Mouse (Mus musculus) CH12.LX (cell line): Measurements from ENCODE around the gene Tmem179b. TPM values are rescaled to one million over a fixed set of nuclear protein-coding genes. Genes with fewer than 3 reads are reported as not detected.
A peak's percentile ranks its signal among the peaks of the same experiment; 100 is the strongest.

Experiments
- DNase-seq: peaks from one replicate; pipeline ENCODE4 v3.0.0-alpha.2; 2013; ENCODE audit errors: extremely low read depth
- H3K27ac ChIP-seq: 2 replicates; pipeline ENCODE4 v1.5.1; 2012; ENCODE audit warnings: low read depth, mild to moderate bottlenecking, control low read depth, moderate library complexity; ENCODE audit not compliant: insufficient read depth
- H3K27me3 ChIP-seq: replicated peaks from 2 replicates; pipeline ENCODE3; 2012; ENCODE audit warnings: inconsistent platforms
- H3K36me3 ChIP-seq, 2 experiments: replicated peaks in 1 of 2; 2 replicates each; pipeline versions ENCODE3 to v1.6.1; 2012; ENCODE audit warnings: inconsistent platforms in 1 of 2, low read length in 1 of 2, mild to moderate bottlenecking in 1 of 2, mixed read lengths in 1 of 2, moderate library complexity in 1 of 2; ENCODE audit not compliant: control insufficient read depth in 1 of 2, insufficient read depth in 1 of 2
- H3K4me1 ChIP-seq, 2 experiments: 2 replicates each; pipeline ENCODE4 v1.6.1; 2012; ENCODE audit warnings: inconsistent platforms in 1 of 2, moderate library complexity in 1 of 2; ENCODE audit not compliant: insufficient read depth in 2 of 2, control insufficient read depth in 1 of 2
- H3K4me2 ChIP-seq: 2 replicates; pipeline ENCODE4 v1.6.1; 2012; ENCODE audit warnings: low read depth, mild to moderate bottlenecking, control low read depth; ENCODE audit not compliant: poor library complexity, insufficient read depth, severe bottlenecking
- H3K4me3 ChIP-seq, 3 experiments: fragments of 150-350 bp in 1 of 3; sonication (generic) in 1 of 3; replicated peaks in 1 of 3; 2 replicates each; pipeline versions ENCODE3 to v1.5.1; 2011 to 2012; ENCODE audit warnings: low read depth in 2 of 3, low read length in 2 of 3, mild to moderate bottlenecking in 2 of 3, moderate library complexity in 2 of 3, control low read depth in 1 of 3, improper control_type of control experiment in 1 of 3, inconsistent platforms in 1 of 3, mixed read lengths in 1 of 3; ENCODE audit not compliant: poor library complexity in 1 of 3
- H3K79me2 ChIP-seq: replicated peaks from 2 replicates; pipeline ENCODE4 v1.6.1; 2012; ENCODE audit warnings: mild to moderate bottlenecking, moderate library complexity; ENCODE audit not compliant: control insufficient read depth, poor library complexity, insufficient read depth, severe bottlenecking; ENCODE audit errors: extremely low read depth
- H3K9ac ChIP-seq: 2 replicates; pipeline ENCODE4 v1.6.1; 2012; ENCODE audit warnings: low read depth, mild to moderate bottlenecking, control low read depth, moderate library complexity; ENCODE audit not compliant: insufficient read depth
- H3K9me3 ChIP-seq: replicated peaks from 2 replicates; pipeline ENCODE3; 2012; ENCODE audit warnings: low read length, inconsistent platforms, mixed read lengths
- CTCF ChIP-seq, 2 experiments: IDR thresholded peaks in 1 of 2; conservative IDR thresholded peaks in 1 of 2; 2 replicates each; pipeline ENCODE4 v1.5.1; 2011 to 2012; ENCODE audit warnings: low read depth in 2 of 2, low read length in 2 of 2, improper control_type of control experiment in 1 of 2, inconsistent platforms in 1 of 2, mild to moderate bottlenecking in 1 of 2, moderate library complexity in 1 of 2
- ELF1 ChIP-seq: IDR thresholded peaks from 2 replicates; pipeline ENCODE4 v1.6.1; 2014; ENCODE audit warnings: low read depth, mild to moderate bottlenecking, inconsistent platforms, low read length, improper control_type of control experiment
- GABPA ChIP-seq: IDR thresholded peaks from 2 replicates; pipeline ENCODE4 v1.6.1; 2012; ENCODE audit warnings: low read depth, low read length, improper control_type of control experiment, inconsistent platforms; ENCODE audit not compliant: insufficient replicate concordance
- IRF4 ChIP-seq: IDR thresholded peaks from 2 replicates; pipeline ENCODE4 v1.6.1; 2014; ENCODE audit warnings: low read depth, mild to moderate bottlenecking, inconsistent platforms, low read length, improper control_type of control experiment
- JUN ChIP-seq: IDR thresholded peaks from 2 replicates; pipeline ENCODE4 v1.6.1; 2011; ENCODE audit warnings: low read depth, mild to moderate bottlenecking, low read length, improper control_type of control experiment, moderate library complexity; ENCODE audit not compliant: insufficient read depth
- JUND ChIP-seq: conservative IDR thresholded peaks from 2 replicates; pipeline ENCODE4 v1.6.1; 2011; ENCODE audit warnings: low read depth, low read length, improper control_type of control experiment
- MAFK ChIP-seq: IDR thresholded peaks from 2 replicates; pipeline ENCODE4 v1.6.1; 2011; ENCODE audit warnings: low read length, improper control_type of control experiment; ENCODE audit not compliant: insufficient replicate concordance
- MAX ChIP-seq: IDR thresholded peaks from 2 replicates; pipeline ENCODE4 v1.6.1; 2011; ENCODE audit warnings: low read length, improper control_type of control experiment
- MEF2A ChIP-seq: IDR thresholded peaks from 2 replicates; pipeline ENCODE4 v1.6.1; 2014; ENCODE audit warnings: low read depth, mild to moderate bottlenecking, inconsistent platforms, low read length, improper control_type of control experiment, borderline replicate concordance
- MXI1 ChIP-seq: IDR thresholded peaks from 2 replicates; pipeline ENCODE4 v1.6.1; 2011; ENCODE audit warnings: mild to moderate bottlenecking, low read depth, low read length, improper control_type of control experiment
- MYC ChIP-seq: IDR thresholded peaks from 2 replicates; pipeline ENCODE4 v1.6.1; 2011; ENCODE audit warnings: low read depth, mild to moderate bottlenecking, improper control_type of control experiment, low read length
- NELFE ChIP-seq: IDR thresholded peaks from 2 replicates; pipeline ENCODE4 v1.6.1; 2011; ENCODE audit warnings: low read depth, low read length, improper control_type of control experiment
- PAX5 ChIP-seq: IDR thresholded peaks from 2 replicates; pipeline ENCODE4 v1.6.1; 2012; ENCODE audit warnings: low read length, inconsistent platforms, mixed read lengths
- POLR2A ChIP-seq: IDR thresholded peaks from 2 replicates; pipeline ENCODE4 v1.6.1; 2011; ENCODE audit warnings: low read depth, mild to moderate bottlenecking, improper control_type of control experiment, low read length
- POLR2AphosphoS2 ChIP-seq: IDR thresholded peaks from 2 replicates; pipeline ENCODE4 v1.6.1; 2011; ENCODE audit warnings: low read depth, low read length, improper control_type of control experiment
- SIN3A ChIP-seq: IDR thresholded peaks from 2 replicates; pipeline ENCODE4 v1.6.1; 2012; ENCODE audit warnings: low read length, improper control_type of control experiment, inconsistent platforms
- TCF12 ChIP-seq: IDR thresholded peaks from 2 replicates; pipeline ENCODE4 v1.6.1; 2014; ENCODE audit warnings: low read depth, mild to moderate bottlenecking, inconsistent platforms, low read length, improper control_type of control experiment
- UBTF ChIP-seq: IDR thresholded peaks from 2 replicates; pipeline ENCODE4 v1.6.1; 2012; ENCODE audit warnings: low read depth, mild to moderate bottlenecking, inconsistent platforms, low read length, improper control_type of control experiment, moderate library complexity
- USF1 ChIP-seq: IDR thresholded peaks from 2 replicates; pipeline ENCODE4 v1.6.1; 2014; ENCODE audit warnings: low read depth, mild to moderate bottlenecking, inconsistent platforms, low read length, improper control_type of control experiment
- USF2 ChIP-seq: conservative IDR thresholded peaks from 2 replicates; pipeline ENCODE4 v1.6.1; 2011; ENCODE audit warnings: low read depth, low read length, improper control_type of control experiment
- ZC3H11A ChIP-seq: IDR thresholded peaks from 2 replicates; pipeline ENCODE4 v1.6.1; 2012; ENCODE audit warnings: low read depth, mild to moderate bottlenecking, inconsistent platforms, low read length, improper control_type of control experiment
- ZKSCAN1 ChIP-seq: IDR thresholded peaks from 2 replicates; pipeline ENCODE4 v1.6.1; 2012; ENCODE audit warnings: low read depth, inconsistent platforms, low read length, improper control_type of control experiment, borderline replicate concordance
- ZMIZ1 ChIP-seq: IDR thresholded peaks from 2 replicates; pipeline ENCODE4 v1.6.1; 2012; ENCODE audit warnings: low read depth, mild to moderate bottlenecking, inconsistent platforms, low read length, improper control_type of control experiment
- ZNF384 ChIP-seq: IDR thresholded peaks from 2 replicates; pipeline ENCODE4 v1.6.1; 2012; ENCODE audit warnings: low read depth, low read length, improper control_type of control experiment, inconsistent platforms
- dilution Hi-C: fragments of 300-500 bp; cut with MboI; formaldehyde crosslinking; loops from 2 replicates; pipeline ENCODE4 v1.14.3; 2020; ENCODE audit warnings: low sequenced_read_pairs; ENCODE audit not compliant: extremely low pct_unique_long_range_greater_than_20kb, extremely low pct_ligation_motif_present
- in situ Hi-C: fragments of 300-500 bp; cut with MboI; formaldehyde crosslinking; loops from 3 replicates; pipeline ENCODE4 v1.14.3; 2019; ENCODE audit warnings: low sequenced_read_pairs, low pct_ligation_motif_present, low pct_unique_long_range_greater_than_20kb, mixed read lengths
- polyA plus RNA-seq: library from polyadenylated mRNA; unstranded; fragments of >175 nt; gene quantifications from 2 replicates; pipeline ENCODE4 v1.2.1, GENCODE M21; 2012; ENCODE audit warnings: low read depth; ENCODE audit not compliant: insufficient read length
- total RNA-seq, 2 experiments: library from RNA; depleted of rRNA; stranded (reverse); fragments of 300-350 nt in 1 of 2; fragments of >200 nt in 1 of 2; gene quantifications; 2 replicates each; pipeline ENCODE4 v1.2.3; 2012 to 2014

Gene Tmem179b
- total and polyA plus RNA-seq, 3 experiments: 54.4 to 105 (median 72.0) TPM

DNA sequence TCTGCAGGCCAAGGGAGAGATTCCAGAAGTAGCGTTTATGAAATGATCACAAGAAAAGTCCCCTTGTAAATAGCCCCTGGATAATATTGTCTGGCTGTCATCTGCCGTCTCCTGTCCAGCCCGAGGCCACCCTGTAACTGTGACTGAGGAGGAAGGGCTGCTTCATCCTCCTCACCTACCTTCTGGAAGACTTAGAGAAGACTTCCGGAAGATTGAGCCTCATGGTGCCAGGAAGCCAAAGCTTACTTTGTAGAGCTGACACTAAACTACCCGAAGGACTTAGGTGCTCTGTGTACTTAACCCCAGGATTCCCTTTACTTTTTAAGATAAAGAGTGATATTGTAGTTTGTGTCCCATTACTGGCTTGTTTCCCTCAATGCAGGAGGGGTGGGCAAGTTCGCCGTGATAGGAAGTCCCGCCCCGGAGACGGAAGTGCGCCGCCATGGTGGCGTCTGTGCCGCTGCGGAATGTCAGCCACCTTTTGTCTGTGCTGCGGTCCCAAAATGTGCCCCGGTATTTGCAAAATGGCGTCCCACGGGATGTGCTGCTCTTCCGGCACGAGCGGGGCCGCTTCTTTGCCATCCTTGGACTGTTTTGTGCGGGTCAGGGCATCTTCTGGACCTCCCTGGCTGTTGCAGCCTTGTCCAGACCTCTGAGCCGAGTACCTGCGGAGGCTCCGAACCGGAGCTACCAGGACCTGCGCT is 3.5 kb downstream of the Tmem179b start, which contains the start of gene Tmem223 (continued):
- TF ChIP-seq ZC3H11A (no peak), IRF4 (0 out of 2 replicates have a peak, but pooled peaks have one; percentile 21), POLR2AphosphoS2 (peak; percentile 79), PAX5 (no peak), ZNF384 (no peak), ELF1 (peak; percentile 81), USF1 (no peak), UBTF (no peak), MYC (peak; percentile 65; the same call in 1 of the 2 replicates)

DNA sequence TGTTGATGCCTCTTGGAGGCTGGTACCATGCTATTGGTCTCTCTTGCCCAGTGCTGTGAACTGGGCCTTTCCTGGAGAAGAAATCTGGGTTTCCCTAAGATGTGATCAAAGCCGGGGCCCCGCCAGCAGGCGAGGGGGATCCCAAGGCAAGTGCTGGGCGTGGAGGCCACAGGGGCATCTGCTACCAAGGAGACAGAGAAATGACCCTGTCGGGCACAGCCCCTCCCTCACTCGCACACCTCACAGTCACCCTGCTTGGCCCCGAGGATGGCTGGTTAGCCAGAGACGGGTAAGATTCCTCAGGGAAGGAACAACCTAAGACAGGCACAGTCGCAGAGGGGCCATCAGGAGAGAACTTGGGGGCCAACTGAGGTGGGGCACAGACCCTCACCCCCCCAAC is 8.7 kb downstream of the Tmem179b start:
- Histone ChIP-seq H3K4me2 (no peak overlapping the region), H3K4me1 (peaks cover 4 to 33% of the 10 kb centered on the region in 2 experiments; a peak in 3 of 4 replicates), H3K36me3 (peaks cover 75 to 92% of the 10 kb centered on the region in 2 experiments), H3K9ac (no peak overlapping the region), H3K4me3 (no peak overlapping the region), H3K27me3 (no peaks in the 10 kb centered on the region), H3K79me2 (peaks cover 27% of the 10 kb centered on the region), H3K9me3 (peaks cover 11% of the 10 kb centered on the region), H3K27ac (no peak overlapping the region)
- dilution Hi-C loops: no loop called here
- in situ Hi-C loops: no loop called here
- DNase-seq: no peak
- TF ChIP-seq ELF1 (no peak), MXI1 (no peak), PAX5 (no peak), SIN3A (no peak), ZMIZ1 (no peak), USF2 (no peak), JUND (no peak), TCF12 (no peak), ZKSCAN1 (no peak), NELFE (no peak), CTCF (conservative IDR thresholded peaks at IDR 0.05 in 1 of 2, IDR thresholded peaks at IDR 0.05 in 1 of 2; ENCODE audit: low read depth in 2 of 2, low read length in 2 of 2) (no peak), MEF2A (no peak), GABPA (no peak), USF1 (no peak), POLR2A (no peak), MAX (no peak), MAFK (no peak), JUN (no peak)
